Mouse (Mus musculus): ENCODE measurements around the gene Dtnb. TPM values are rescaled to one million over a fixed set of nuclear protein-coding genes. Genes with fewer than 3 reads are reported as not detected.

Gene Dtnb
- total and polyA plus RNA-seq, 2 experiments from 2014 or later = 4.7 to 25.5 TPM

- Histone ChIP-seq H3K27ac (ENCODE audit: low read depth) (no peak overlapping the region), H3K4me1 (ENCODE audit: control insufficient read depth, insufficient read depth) (no peaks in the 10 kb centered on the region), H3K27me3 (ENCODE audit: control insufficient read depth, insufficient read depth, low read length) (no peaks in the 10 kb centered on the region), H3K4me3 (ENCODE audit: low read depth, low read length) (no peak overlapping the region), H3K9me3 (replicated peaks; ENCODE audit: control insufficient read depth, low read length) (no peaks in the 10 kb centered on the region), H3K36me3 (replicated peaks; ENCODE audit: control insufficient read depth, insufficient read depth, low read length) (no peaks in the 10 kb centered on the region), H3K4me2 (ENCODE audit: low read depth, low read length) (no peak overlapping the region), H3K9ac (replicated peaks; ENCODE audit: low read depth, low read length) (no peak overlapping the region)
- WGBS = 84% methylated on average over 8 of the region's 8 CpGs
- ATAC-seq (ENCODE audit: insufficient read depth, low read depth) = no peak
- TF ChIP-seq EP300 (IDR thresholded peaks at IDR 0.05; ENCODE audit: low read depth) (no peak), CTCF (IDR thresholded peaks at IDR 0.05; ENCODE audit: low read depth) (no peak)
- no peak for DNase-seq (ENCODE audit: low spot score)
Measured at GRCm38 (mm10) chr12:3615041-3615440, 42.9 kb downstream of the Dtnb start.

DNA sequence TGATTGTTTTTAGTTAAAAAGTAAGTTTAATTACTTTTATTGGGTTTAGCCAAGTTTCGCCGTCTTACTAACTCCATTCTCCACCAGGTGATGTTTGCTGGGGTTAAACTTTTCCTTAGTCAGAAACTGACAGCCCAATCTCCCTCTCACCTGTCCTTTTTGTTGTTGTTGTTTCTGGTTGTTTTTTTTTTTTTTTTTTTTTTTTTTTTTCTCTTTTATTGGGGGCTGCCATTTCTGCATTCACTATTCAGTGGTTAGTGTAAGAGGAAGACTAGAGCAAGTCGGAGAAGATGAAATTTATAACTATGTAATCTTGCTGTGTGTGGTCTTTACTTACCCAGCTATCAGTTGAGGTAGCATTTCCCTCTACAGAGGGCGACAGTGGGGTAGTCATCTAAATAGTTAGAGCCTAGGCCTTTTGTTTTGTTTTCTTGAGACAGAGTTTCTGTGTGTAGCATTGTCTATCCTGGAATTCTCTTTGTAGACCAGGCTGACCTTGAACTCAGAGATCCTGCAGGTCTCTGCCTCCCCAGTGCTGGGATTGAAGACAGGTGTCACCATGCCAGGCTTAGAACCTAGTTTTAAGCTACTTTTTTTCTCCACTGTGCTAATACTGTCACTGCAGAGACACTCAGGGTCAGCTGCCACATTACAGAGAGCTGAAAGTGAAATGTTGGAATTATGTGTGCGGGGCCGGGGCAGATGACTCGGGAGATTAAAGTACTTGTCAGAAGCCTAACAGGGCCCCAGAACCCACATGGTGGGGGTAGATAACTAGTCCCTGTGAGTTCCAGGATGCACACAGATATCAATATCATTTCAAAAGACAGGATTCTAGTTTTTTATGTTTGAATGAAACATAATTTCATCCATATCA lies 46.2 kb downstream of the Dtnb start:
- DNase-seq (ENCODE audit: low spot score) = no peak

DNA sequence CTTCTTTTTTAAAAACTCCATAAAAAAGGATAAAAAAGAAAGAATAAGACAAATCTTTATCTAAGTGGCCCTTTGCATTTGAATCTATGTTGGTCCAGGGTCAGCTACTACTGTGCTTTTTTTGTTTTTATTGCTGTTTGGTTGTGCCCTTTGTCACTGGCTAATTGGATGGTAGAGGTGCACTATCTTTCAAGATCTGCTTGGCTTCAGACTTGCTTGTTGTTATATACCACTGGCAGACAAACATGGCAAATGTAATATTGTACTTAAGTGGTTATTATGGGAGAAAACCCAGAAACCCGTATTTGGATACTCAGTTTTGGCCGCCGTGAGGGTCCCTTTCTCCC lies 46.8 kb downstream of the Dtnb start:
- 96% methylated on average over 3 of the region's 3 CpGs for WGBS
- Histone ChIP-seq H3K4me1 (ENCODE audit: control insufficient read depth, insufficient read depth) (no peaks in the 10 kb centered on the region), H3K27me3 (ENCODE audit: control insufficient read depth, insufficient read depth, low read length) (no peaks in the 10 kb centered on the region), H3K4me2 (ENCODE audit: low read depth, low read length) (no peak overlapping the region), H3K4me3 (ENCODE audit: low read depth, low read length) (no peak overlapping the region), H3K9me3 (replicated peaks; ENCODE audit: control insufficient read depth, low read length) (no peaks in the 10 kb centered on the region), H3K9ac (replicated peaks; ENCODE audit: low read depth, low read length) (no peak overlapping the region), H3K36me3 (replicated peaks; ENCODE audit: control insufficient read depth, insufficient read depth, low read length) (no peaks in the 10 kb centered on the region), H3K27ac (ENCODE audit: low read depth) (no peak overlapping the region)
- TF ChIP-seq EP300 (IDR thresholded peaks at IDR 0.05; ENCODE audit: low read depth) (no peak), CTCF (IDR thresholded peaks at IDR 0.05; ENCODE audit: low read depth) (no peak)
- ATAC-seq (ENCODE audit: insufficient read depth, low read depth) (no peak), DNase-seq (ENCODE audit: low spot score) (no peak)

More for the DNA sequence above, 46.2 kb downstream of the Dtnb start:
- Histone ChIP-seq H3K9ac (replicated peaks; ENCODE audit: low read depth, low read length) (no peak overlapping the region), H3K27ac (ENCODE audit: low read depth) (no peak overlapping the region), H3K36me3 (replicated peaks; ENCODE audit: control insufficient read depth, insufficient read depth, low read length) (no peaks in the 10 kb centered on the region), H3K4me1 (ENCODE audit: control insufficient read depth, insufficient read depth) (no peaks in the 10 kb centered on the region), H3K4me3 (ENCODE audit: low read depth, low read length) (no peak overlapping the region), H3K27me3 (ENCODE audit: control insufficient read depth, insufficient read depth, low read length) (no peaks in the 10 kb centered on the region), H3K9me3 (replicated peaks; ENCODE audit: control insufficient read depth, low read length) (no peaks in the 10 kb centered on the region), H3K4me2 (ENCODE audit: low read depth, low read length) (no peak overlapping the region)
- no peak for ATAC-seq (ENCODE audit: insufficient read depth, low read depth)
- TF ChIP-seq CTCF (IDR thresholded peaks at IDR 0.05; ENCODE audit: low read depth) (no peak), EP300 (IDR thresholded peaks at IDR 0.05; ENCODE audit: low read depth) (no peak)
- 96% methylated on average over 7 of the region's 7 CpGs for WGBS

DNA sequence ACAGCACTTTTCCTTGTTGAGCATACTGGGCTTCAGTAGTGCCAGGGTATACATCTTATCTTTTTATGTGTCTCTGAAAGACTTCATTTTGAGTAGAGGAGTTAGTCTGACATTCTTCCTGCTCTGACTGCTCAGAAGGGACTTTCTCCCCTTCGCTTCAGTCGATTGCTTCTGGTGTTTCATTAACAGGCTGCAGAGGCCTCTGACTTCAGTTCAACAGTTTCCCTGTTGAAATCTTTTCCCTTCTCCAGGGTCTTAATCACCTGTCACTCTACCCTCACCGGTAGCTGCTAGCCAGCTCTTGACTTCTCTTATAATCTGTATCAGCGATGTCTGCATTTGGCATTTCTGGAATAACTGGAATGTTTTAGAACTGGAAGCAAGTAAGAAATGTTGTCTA lies 54.7 kb downstream of the Dtnb start:
- no peak for DNase-seq (ENCODE audit: low spot score)
- WGBS = 34% methylated on average over 4 of the region's 4 CpGs
- H3K36me3 ChIP-seq (replicated peaks; ENCODE audit: control insufficient read depth, insufficient read depth, low read length) = no peaks in the 10 kb centered on the region
- no peak overlapping the region for H3K27ac ChIP-seq (ENCODE audit: low read depth)
- no peak overlapping the region for H3K4me2 ChIP-seq (ENCODE audit: low read depth, low read length)
- H3K4me3 ChIP-seq (ENCODE audit: low read depth, low read length) = no peak overlapping the region
- no peaks in the 10 kb centered on the region for H3K4me1 ChIP-seq (ENCODE audit: control insufficient read depth, insufficient read depth)
- ATAC-seq (ENCODE audit: insufficient read depth, low read depth) = no peak
- TF ChIP-seq CTCF (IDR thresholded peaks at IDR 0.05; ENCODE audit: low read depth) = no peak
- no peaks in the 10 kb centered on the region for H3K27me3 ChIP-seq (ENCODE audit: control insufficient read depth, insufficient read depth, low read length)
- H3K9me3 ChIP-seq (replicated peaks; ENCODE audit: control insufficient read depth, low read length) = no peaks in the 10 kb centered on the region
- H3K9ac ChIP-seq (replicated peaks; ENCODE audit: low read depth, low read length) = no peak overlapping the region

GRCm38 (mm10) chr12:3641931-3642330 lies 69.8 kb downstream of the Dtnb start:
- no peak overlapping the region for H3K4me3 ChIP-seq (ENCODE audit: low read depth, low read length)
- H3K27ac ChIP-seq (ENCODE audit: low read depth) = no peak overlapping the region
- H3K36me3 ChIP-seq (replicated peaks; ENCODE audit: control insufficient read depth, insufficient read depth, low read length) = no peaks in the 10 kb centered on the region
- H3K9ac ChIP-seq (replicated peaks; ENCODE audit: low read depth, low read length) = no peak overlapping the region
- H3K27me3 ChIP-seq (ENCODE audit: control insufficient read depth, insufficient read depth, low read length) = no peaks in the 10 kb centered on the region
- no peaks in the 10 kb centered on the region for H3K4me1 ChIP-seq (ENCODE audit: control insufficient read depth, insufficient read depth)
- 33% methylated on average over 3 of the region's 3 CpGs for WGBS
- TF ChIP-seq EP300 (IDR thresholded peaks at IDR 0.05; ENCODE audit: low read depth) = no peak
- peak; percentile 54 for TF ChIP-seq CTCF (IDR thresholded peaks at IDR 0.05; ENCODE audit: low read depth)
- no peaks in the 10 kb centered on the region for H3K9me3 ChIP-seq (replicated peaks; ENCODE audit: control insufficient read depth, low read length)
- DNase-seq (ENCODE audit: low spot score) = peak; percentile 43
- H3K4me2 ChIP-seq (ENCODE audit: low read depth, low read length) = no peak overlapping the region
- no peak for ATAC-seq (ENCODE audit: insufficient read depth, low read depth)

DNA sequence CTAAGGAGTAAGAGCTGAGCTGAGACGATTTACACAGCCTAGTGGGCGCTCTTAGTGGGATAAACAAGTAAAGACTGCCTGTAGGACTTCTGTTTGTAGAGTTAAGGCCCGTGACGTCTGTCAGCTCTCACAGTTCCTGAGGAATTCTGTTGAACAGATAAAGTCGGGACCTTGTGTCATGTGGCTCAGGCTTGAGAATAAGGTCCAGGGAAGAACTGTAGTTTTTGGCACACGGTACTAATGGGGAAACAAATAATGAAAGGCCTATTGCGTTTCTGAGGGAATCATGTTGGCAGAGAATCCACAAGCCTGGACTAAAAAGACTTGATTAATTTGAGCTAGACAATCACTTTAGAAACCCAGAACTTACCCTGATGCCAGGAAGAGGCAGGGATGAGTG lies 84.6 kb downstream of the Dtnb start:
- H3K9ac ChIP-seq (replicated peaks; ENCODE audit: low read depth, low read length) = no peak overlapping the region
- H3K27ac ChIP-seq (ENCODE audit: low read depth) = no peak overlapping the region
- H3K9me3 ChIP-seq (replicated peaks; ENCODE audit: control insufficient read depth, low read length) = no peaks in the 10 kb centered on the region
- 50% methylated on average over 7 of the region's 7 CpGs for WGBS
- ATAC-seq (ENCODE audit: insufficient read depth, low read depth) (peak; percentile 55), DNase-seq (ENCODE audit: low spot score) (peak; percentile 19)
- TF ChIP-seq CTCF (IDR thresholded peaks at IDR 0.05; ENCODE audit: low read depth) (no peak), EP300 (IDR thresholded peaks at IDR 0.05; ENCODE audit: low read depth) (no peak)
- no peaks in the 10 kb centered on the region for H3K27me3 ChIP-seq (ENCODE audit: control insufficient read depth, insufficient read depth, low read length)
- no peaks in the 10 kb centered on the region for H3K36me3 ChIP-seq (replicated peaks; ENCODE audit: control insufficient read depth, insufficient read depth, low read length)
- no peak overlapping the region for H3K4me3 ChIP-seq (ENCODE audit: low read depth, low read length)
- no peaks in the 10 kb centered on the region for H3K4me1 ChIP-seq (ENCODE audit: control insufficient read depth, insufficient read depth)
- no peak overlapping the region for H3K4me2 ChIP-seq (ENCODE audit: low read depth, low read length)

All from heart, postnatal 0 days (tissue).